Mouse (Mus musculus): ENCODE data around the gene F12. TPM values are rescaled to one million over a fixed set of nuclear protein-coding genes. Genes with fewer than 3 reads are reported as not detected.

The F12 gene
- polyA plus RNA-seq (2012; rRNA removed): 0.03 and 0.07 TPM in 2 replicates

GRCm38 (mm10) chr13:55426613-55427012, at the start of gene F12:
Gene F12 (minus strand): TSS chr13:55426793.
- H3K27me3 ChIP-seq (replicated peaks; ENCODE audit: control insufficient read depth, insufficient read depth, low read length): no peaks in the 10 kb centered on the region
- WGBS: 92% methylated on average over 10 of the region's 10 CpGs
- DNase-seq: no peak
- TF ChIP-seq CTCF (conservative IDR thresholded peaks at IDR 0.05; ENCODE audit: insufficient read depth, insufficient read length, low read depth, low read length) (no peak), POLR2A (IDR thresholded peaks at IDR 0.05; ENCODE audit: low read depth, low read length) (no peak)
- H3K4me3 ChIP-seq (ENCODE audit: insufficient read depth, low read depth, low read length): no peak within 1 kb of the TSS
- no peaks in the 10 kb centered on the region for H3K36me3 ChIP-seq (ENCODE audit: control insufficient read depth, insufficient read depth, low read length)
- H3K27ac ChIP-seq (ENCODE audit: insufficient read depth, low read depth, low read length): no peak within 1 kb of the TSS
- no peaks in the 10 kb centered on the region for H3K4me1 ChIP-seq (ENCODE audit: control insufficient read depth, insufficient read depth, low read length)

GRCm38 (mm10) chr13:55476256-55476655, 49.7 kb upstream of the F12 start:
- Histone ChIP-seq H3K27ac (ENCODE audit: insufficient read depth, low read depth, low read length) (no peak overlapping the region), H3K4me1 (ENCODE audit: control insufficient read depth, insufficient read depth, low read length) (no peaks in the 10 kb centered on the region), H3K36me3 (ENCODE audit: control insufficient read depth, insufficient read depth, low read length) (no peaks in the 10 kb centered on the region), H3K4me3 (ENCODE audit: insufficient read depth, low read depth, low read length) (no peak overlapping the region), H3K27me3 (replicated peaks; ENCODE audit: control insufficient read depth, insufficient read depth, low read length) (no peaks in the 10 kb centered on the region)
- WGBS: 96% methylated on average over 8 of the region's 8 CpGs
- no peak for DNase-seq
- TF ChIP-seq POLR2A (IDR thresholded peaks at IDR 0.05; ENCODE audit: low read depth, low read length): no peak
- TF ChIP-seq CTCF (conservative IDR thresholded peaks at IDR 0.05; ENCODE audit: insufficient read depth, insufficient read length, low read depth, low read length): no peak

GRCm38 (mm10) chr13:55475750-55476149, 49.2 kb upstream of the F12 start:
- Histone ChIP-seq H3K36me3 (ENCODE audit: control insufficient read depth, insufficient read depth, low read length) (no peaks in the 10 kb centered on the region), H3K4me3 (ENCODE audit: insufficient read depth, low read depth, low read length) (no peak overlapping the region), H3K4me1 (ENCODE audit: control insufficient read depth, insufficient read depth, low read length) (no peaks in the 10 kb centered on the region), H3K27ac (ENCODE audit: insufficient read depth, low read depth, low read length) (no peak overlapping the region), H3K27me3 (replicated peaks; ENCODE audit: control insufficient read depth, insufficient read depth, low read length) (no peaks in the 10 kb centered on the region)
- DNase-seq: no peak
- TF ChIP-seq POLR2A (IDR thresholded peaks at IDR 0.05; ENCODE audit: low read depth, low read length) (no peak), CTCF (conservative IDR thresholded peaks at IDR 0.05; ENCODE audit: insufficient read depth, insufficient read length, low read depth, low read length) (no peak)
- WGBS: 94% methylated on average over 5 of the region's 5 CpGs

GRCm38 (mm10) chr13:55474621-55475069, 48.1 kb upstream of the F12 start:
- Histone ChIP-seq H3K4me3 (ENCODE audit: insufficient read depth, low read depth, low read length) (no peak overlapping the region), H3K27ac (ENCODE audit: insufficient read depth, low read depth, low read length) (no peak overlapping the region), H3K4me1 (ENCODE audit: control insufficient read depth, insufficient read depth, low read length) (no peaks in the 10 kb centered on the region), H3K27me3 (replicated peaks; ENCODE audit: control insufficient read depth, insufficient read depth, low read length) (no peaks in the 10 kb centered on the region), H3K36me3 (ENCODE audit: control insufficient read depth, insufficient read depth, low read length) (no peaks in the 10 kb centered on the region)
- 58% methylated on average over 5 of the region's 5 CpGs for WGBS
- peak; percentile 49 for DNase-seq
- no peak for TF ChIP-seq POLR2A (IDR thresholded peaks at IDR 0.05; ENCODE audit: low read depth, low read length)
- TF ChIP-seq CTCF (conservative IDR thresholded peaks at IDR 0.05; ENCODE audit: insufficient read depth, insufficient read length, low read depth, low read length): no peak

- TF ChIP-seq POLR2A (IDR thresholded peaks at IDR 0.05; ENCODE audit: low read depth, low read length): no peak
- TF ChIP-seq CTCF (conservative IDR thresholded peaks at IDR 0.05; ENCODE audit: insufficient read depth, insufficient read length, low read depth, low read length): no peak
- no peak for DNase-seq
- H3K27ac ChIP-seq (ENCODE audit: insufficient read depth, low read depth, low read length): no peak overlapping the region
- no peak overlapping the region for H3K4me3 ChIP-seq (ENCODE audit: insufficient read depth, low read depth, low read length)
- H3K4me1 ChIP-seq (ENCODE audit: control insufficient read depth, insufficient read depth, low read length): no peaks in the 10 kb centered on the region
- no peaks in the 10 kb centered on the region for H3K27me3 ChIP-seq (replicated peaks; ENCODE audit: control insufficient read depth, insufficient read depth, low read length)
- 56% methylated on average over 11 of the region's 11 CpGs for WGBS
- H3K36me3 ChIP-seq (ENCODE audit: control insufficient read depth, insufficient read depth, low read length): no peaks in the 10 kb centered on the region
These were observed 47.4 kb upstream of the F12 start for GRCm38 (mm10) chr13:55473961-55474360.

GRCm38 (mm10) chr13:55473076-55473831, 46.7 kb upstream of the F12 start:
- Histone ChIP-seq H3K4me3 (ENCODE audit: insufficient read depth, low read depth, low read length) (no peak overlapping the region), H3K4me1 (ENCODE audit: control insufficient read depth, insufficient read depth, low read length) (no peaks in the 10 kb centered on the region), H3K27ac (ENCODE audit: insufficient read depth, low read depth, low read length) (no peak overlapping the region), H3K27me3 (replicated peaks; ENCODE audit: control insufficient read depth, insufficient read depth, low read length) (no peaks in the 10 kb centered on the region), H3K36me3 (ENCODE audit: control insufficient read depth, insufficient read depth, low read length) (no peaks in the 10 kb centered on the region)
- TF ChIP-seq POLR2A (IDR thresholded peaks at IDR 0.05; ENCODE audit: low read depth, low read length) (no peak), CTCF (conservative IDR thresholded peaks at IDR 0.05; ENCODE audit: insufficient read depth, insufficient read length, low read depth, low read length) (no peak)
- 54% methylated on average over 18 of the region's 18 CpGs for WGBS
- DNase-seq: no peak

DNA sequence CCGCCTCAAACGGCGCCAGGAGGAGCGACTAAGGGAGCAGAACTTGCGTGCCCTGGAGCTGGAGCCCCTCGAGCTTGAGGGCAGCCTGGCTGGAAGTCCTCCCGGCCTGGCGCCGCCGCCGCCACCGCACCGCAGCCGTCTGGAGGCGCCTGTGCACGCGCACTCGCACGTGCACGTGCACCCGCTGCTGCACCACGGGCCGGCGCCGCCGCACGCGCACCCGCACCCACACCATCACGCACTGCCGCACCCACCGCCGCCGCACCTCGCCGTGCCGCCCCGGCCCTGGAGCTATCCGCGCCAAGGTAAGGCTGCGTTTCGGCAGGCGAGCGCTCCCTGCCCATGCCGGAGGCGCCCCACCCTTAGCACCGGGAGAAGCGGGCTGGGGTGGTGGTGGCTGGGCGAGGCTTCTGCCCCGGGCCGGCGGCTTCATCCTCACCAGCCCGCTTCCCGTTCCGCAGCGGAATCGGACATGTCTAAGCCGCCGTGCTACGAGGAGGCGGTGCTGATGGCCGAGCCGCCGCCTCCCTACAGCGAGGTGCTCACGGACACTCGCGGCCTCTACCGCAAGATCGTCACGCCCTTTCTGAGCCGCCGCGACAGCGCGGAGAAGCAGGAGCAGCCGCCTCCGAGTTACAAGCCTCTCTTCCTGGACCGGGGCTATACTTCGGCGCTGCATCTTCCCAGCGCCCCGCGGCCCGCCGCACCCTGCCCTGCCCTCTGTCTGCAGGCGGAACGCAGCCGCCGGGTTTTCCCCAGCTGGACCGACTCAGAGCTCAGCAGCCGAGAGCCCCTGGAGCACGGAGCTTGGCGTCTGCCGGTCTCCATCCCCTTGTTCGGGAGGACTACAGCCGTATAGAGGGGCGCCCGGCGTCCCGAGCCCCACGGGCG, 45.8 kb upstream of the F12 start:
- Histone ChIP-seq H3K27me3 (replicated peaks; ENCODE audit: control insufficient read depth, insufficient read depth, low read length) (no peaks in the 10 kb centered on the region), H3K27ac (ENCODE audit: insufficient read depth, low read depth, low read length) (no peak overlapping the region)
- TF ChIP-seq POLR2A (IDR thresholded peaks at IDR 0.05; ENCODE audit: low read depth, low read length) (no peak), CTCF (conservative IDR thresholded peaks at IDR 0.05; ENCODE audit: insufficient read depth, insufficient read length, low read depth, low read length) (no peak)

More for the DNA sequence above, 45.8 kb upstream of the F12 start:
- no peaks in the 10 kb centered on the region for H3K36me3 ChIP-seq (ENCODE audit: control insufficient read depth, insufficient read depth, low read length)
- H3K4me3 ChIP-seq (ENCODE audit: insufficient read depth, low read depth, low read length): peak overlapping the region; percentile 58
- no peaks in the 10 kb centered on the region for H3K4me1 ChIP-seq (ENCODE audit: control insufficient read depth, insufficient read depth, low read length)
- 4% methylated on average over 103 of the region's 103 CpGs for WGBS
- peak; percentile 46 for DNase-seq

Measured in kidney, adult 2 months (tissue).